Mouse (Mus musculus) olfactory bulb, adult 2 months (tissue): ENCODE data around the gene Anks3. TPM values are rescaled to one million over a fixed set of nuclear protein-coding genes. Genes with fewer than 3 reads are reported as not detected.
A peak's percentile ranks its signal among the peaks of the same experiment; 100 is the strongest.

Experiments used
- H3K27ac ChIP-seq: fragments of 200-500 bp; 2 replicates; pipeline ENCODE4 v1.5.1; 2012; ENCODE audit warnings: low read depth, low read length; ENCODE audit not compliant: insufficient read depth
- H3K4me1 ChIP-seq: fragments of 200-500 bp; 2 replicates; pipeline ENCODE4 v1.6.1; 2012; ENCODE audit warnings: low read length; ENCODE audit not compliant: control insufficient read depth, insufficient read depth
- H3K4me3 ChIP-seq: fragments of 200-500 bp; 2 replicates; pipeline ENCODE4 v1.5.1; 2012; ENCODE audit warnings: mild to moderate bottlenecking, low read depth, low read length, moderate library complexity; ENCODE audit not compliant: insufficient read depth
- CTCF ChIP-seq: fragments of 200-500 bp; IDR thresholded peaks from 2 replicates; pipeline ENCODE4 v1.5.1; 2012; ENCODE audit warnings: low read depth, mild to moderate bottlenecking, low read length, moderate library complexity; ENCODE audit not compliant: insufficient read depth
- POLR2A ChIP-seq: fragments of 200-500 bp; IDR thresholded peaks from 2 replicates; pipeline ENCODE4 v1.6.1; 2012; ENCODE audit warnings: mild to moderate bottlenecking, low read depth, low read length, moderate library complexity; ENCODE audit not compliant: insufficient read depth
- WGBS: fragments of 180-500 bp; shearing (Covaris S2); methylation state at CpG from one replicate; pipeline ENCODE4 v1.1.7; 2018; 5-methylcytosine and 5-hydroxymethylcytosine counted together
- polyA plus RNA-seq: library from polyadenylated mRNA; stranded (reverse); fragments of >200 nt; gene quantifications from 2 replicates; pipeline ENCODE4 v1.2.4, GENCODE M21; 2012; ENCODE audit warnings: low replicate concordance; ENCODE audit not compliant: missing spikeins, insufficient read depth, insufficient read length

Anks3 gene
- not detected in 2 replicates for polyA plus RNA-seq

DNA sequence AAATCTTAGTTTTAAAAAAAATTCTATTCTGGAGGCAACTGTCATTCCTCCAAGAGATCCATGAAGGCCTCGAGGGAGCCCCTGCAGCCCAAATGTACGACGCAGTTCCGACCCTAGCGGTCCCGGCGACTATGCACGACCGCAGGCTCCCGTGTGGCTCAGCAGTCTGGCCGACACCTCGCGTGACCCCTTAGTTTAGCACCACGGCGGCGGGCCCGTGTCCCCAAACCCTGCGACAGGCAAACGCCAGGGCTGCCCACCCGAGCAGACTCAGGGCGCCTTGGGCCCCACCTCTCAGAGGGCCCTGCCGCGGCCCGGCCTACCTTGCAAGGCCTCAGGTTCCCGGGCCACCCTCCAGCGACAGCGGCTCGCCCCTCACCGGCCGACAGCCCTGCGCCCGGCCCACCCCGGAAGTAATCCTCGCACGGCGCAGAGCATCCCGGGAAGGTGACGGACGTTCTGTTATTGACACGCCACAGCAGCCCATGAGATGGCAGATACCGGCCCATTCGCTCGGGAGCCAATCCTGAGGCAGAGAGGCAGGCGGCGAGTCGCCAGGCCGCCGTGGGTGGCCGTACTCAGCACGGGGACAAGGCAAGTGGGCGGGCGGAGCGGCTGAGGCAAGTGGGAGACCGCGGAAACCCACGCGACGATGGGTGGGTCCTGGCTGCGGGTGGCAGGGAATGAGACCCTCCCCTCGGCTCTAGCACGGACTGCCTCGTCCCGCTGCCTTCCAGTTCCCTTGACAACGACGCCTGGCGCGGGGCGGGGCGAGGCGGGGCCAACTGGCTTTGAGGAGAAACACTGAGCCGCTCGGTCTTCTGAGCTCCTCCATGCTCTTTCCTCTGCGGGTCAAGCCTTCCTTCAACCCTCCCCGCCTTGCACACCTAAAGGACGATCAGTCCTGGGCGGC is at the start of gene Anks3:
TSS of gene Anks3 (minus strand) at position 409 of the 913 bp plus-strand sequence.
- WGBS: under 1% methylated on average over 76 of the region's 76 CpGs
- no peak for TF ChIP-seq CTCF
- TF ChIP-seq POLR2A: peak; percentile 47
- peaks cover 10% of the 10 kb centered on the region for H3K4me1 ChIP-seq
- peak within 1 kb of the TSS; percentile 87 for H3K4me3 ChIP-seq
- peak within 1 kb of the TSS; percentile 74 for H3K27ac ChIP-seq

DNA sequence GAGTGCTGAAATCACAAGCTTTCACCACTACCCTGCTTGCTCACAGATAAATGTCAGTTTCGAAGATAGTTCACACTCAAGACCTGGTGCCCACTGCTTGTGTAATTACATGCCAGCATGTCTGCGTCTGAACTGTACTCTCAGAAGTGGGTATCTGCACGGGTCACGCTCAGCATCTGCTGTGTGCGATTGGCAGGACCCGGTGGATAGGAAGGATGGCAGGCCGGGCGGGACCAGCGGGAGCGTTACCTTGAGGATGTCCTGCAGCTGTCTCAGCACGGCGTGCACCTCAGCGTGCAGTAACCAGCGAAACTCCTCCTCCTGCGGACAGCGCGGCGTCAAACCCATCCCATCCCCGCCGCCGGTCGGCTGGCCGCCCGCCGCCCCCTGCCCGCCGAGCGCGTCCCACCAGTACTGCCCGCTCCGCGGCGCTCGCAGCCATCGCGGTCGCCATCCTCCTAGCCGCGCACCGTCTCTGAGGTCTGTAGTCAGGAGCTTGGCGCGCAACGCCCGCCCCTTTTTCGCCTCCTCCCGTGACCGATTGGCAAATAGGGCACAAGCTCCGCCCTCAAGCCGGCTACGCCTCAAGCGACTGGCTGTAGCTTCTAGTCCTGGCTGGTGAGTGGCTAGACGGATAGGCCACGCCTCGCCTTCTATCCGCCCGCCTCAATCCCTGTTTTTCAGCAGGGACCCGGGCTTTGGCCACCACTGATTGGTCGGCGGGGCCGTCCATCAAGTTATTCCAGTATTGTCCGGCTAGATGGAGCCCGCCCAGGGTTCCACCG is 49.2 kb upstream of the Anks3 start, which contains the start of gene Rogdi:
TSS of gene Rogdi (minus strand) at position 500 of the 785 bp plus-strand sequence.
- WGBS: under 1% methylated on average over 61 of the region's 63 CpGs
- peak within 1 kb of the TSS; percentile 62 for H3K4me3 ChIP-seq
- peaks cover 22% of the 10 kb centered on the region for H3K4me1 ChIP-seq

DNA sequence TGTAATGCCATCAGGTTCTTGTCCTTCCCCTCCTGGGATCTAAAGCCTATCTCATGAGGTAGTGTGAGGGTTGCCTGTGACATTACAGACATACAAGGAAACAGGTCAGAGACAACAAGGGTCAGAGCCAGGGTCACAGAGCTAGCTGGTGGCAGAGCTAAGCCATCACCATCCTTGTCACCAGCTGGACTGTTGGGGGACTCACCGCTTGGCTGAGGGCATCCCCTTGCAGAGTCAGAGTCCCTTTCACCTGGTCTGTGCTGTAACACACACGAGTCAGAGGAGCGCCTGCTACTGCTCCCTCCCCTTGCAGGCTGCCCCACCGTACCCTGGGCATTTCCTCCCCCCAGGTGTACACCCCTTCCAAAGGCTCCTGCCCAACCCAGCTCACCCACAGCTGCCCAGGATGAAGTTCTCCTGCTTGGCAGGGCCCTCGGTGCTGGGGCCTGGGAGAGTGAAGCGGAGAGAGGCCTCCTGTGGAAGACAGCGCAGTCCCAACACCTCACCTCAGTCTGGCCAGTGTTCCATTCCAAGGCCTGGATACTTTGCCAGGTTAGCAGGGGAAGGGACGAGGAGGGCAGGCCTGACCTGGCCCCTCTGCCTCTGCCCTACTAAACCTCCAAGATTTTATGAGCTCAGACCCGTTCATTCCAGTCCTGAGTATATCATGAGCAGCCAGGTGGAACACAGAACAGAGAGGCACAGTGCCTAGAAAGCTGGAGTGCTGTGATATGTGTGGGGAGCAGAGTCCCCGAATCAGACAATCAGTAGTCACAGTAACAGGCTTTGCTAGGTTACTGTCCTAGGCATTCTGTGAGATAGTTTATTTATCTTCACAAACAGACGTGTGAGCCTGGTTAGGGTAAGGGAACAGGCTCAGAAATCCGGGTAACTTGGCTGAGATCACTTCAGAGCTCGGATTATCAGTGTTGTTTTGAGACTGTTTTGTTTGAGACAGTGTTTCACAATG is 48.3 kb upstream of the Anks3 start:
- Histone ChIP-seq H3K4me1 (peaks cover 22% of the 10 kb centered on the region), H3K4me3 (peak overlapping the region; percentile 62), H3K27ac (peak overlapping the region; percentile 49; the same call in 1 of the 2 replicates)
- 46% methylated on average over 13 of the region's 13 CpGs for WGBS
- no peak for TF ChIP-seq CTCF
- no peak for TF ChIP-seq POLR2A

More for the DNA sequence above, 49.2 kb upstream of the Anks3 start, which contains the start of gene Rogdi:
- peak; percentile 96 for TF ChIP-seq POLR2A
- TF ChIP-seq CTCF: no peak
- H3K27ac ChIP-seq: 0 out of 2 replicates have a peak within 1 kb of the TSS, but pooled peaks have one; percentile 49

DNA sequence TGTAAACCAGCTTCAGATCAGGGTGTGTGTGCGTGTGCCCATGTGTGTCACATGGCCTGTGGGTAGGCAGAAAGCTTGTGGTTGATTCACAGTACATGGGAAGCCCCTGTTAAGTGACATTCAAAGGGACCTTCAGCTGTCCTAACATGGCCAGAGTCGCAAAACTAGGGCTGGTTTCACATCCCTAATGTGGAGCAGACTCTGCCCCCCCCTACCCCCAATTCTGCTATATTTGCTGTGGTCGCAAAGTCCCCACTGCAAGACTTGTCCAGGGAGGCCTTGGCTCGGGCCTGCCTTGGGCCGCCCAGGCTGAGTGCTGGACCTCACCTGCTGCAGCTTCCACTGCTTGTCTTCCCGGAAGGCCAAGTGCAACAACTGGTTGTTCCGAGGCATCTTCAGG is 47.3 kb upstream of the Anks3 start:
- H3K4me1 ChIP-seq: peaks cover 22% of the 10 kb centered on the region
- 88% methylated on average over 7 of the region's 7 CpGs for WGBS
- H3K27ac ChIP-seq: no peak overlapping the region
- no peak for TF ChIP-seq CTCF
- TF ChIP-seq POLR2A: no peak
- no peak overlapping the region for H3K4me3 ChIP-seq

DNA sequence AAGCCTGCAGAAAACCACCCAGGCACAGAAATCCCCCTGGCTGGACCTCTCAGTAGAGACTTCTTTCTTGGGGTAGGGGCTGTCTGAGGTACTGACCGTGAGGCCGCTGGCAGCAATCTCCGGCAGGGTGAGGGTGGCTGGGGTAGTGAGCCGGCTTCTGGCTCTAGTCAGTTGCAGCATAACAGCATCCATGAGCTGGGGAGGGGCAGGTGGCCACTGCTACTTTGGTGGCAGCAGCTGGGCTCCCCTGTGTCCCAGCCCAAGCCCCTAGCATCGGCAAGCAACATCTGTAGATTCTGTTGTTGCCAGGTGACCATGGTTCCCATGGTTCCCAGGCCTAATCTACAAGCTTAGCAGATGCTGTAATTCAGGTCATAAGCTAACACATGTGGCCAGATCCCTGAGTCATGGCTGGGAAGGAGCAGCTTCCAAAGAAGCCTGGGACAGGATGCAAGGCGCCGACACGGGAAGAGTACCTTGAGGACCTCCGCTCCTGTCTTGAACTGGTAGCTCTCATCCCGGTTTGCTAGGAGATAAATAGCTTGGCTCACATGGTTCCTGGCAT is 46.4 kb upstream of the Anks3 start:
- no peak for TF ChIP-seq CTCF
- TF ChIP-seq POLR2A: no peak
- 85% methylated on average over 10 of the region's 10 CpGs for WGBS
- no peak overlapping the region for H3K27ac ChIP-seq
- H3K4me1 ChIP-seq: peaks cover 22% of the 10 kb centered on the region
- H3K4me3 ChIP-seq: no peak overlapping the region

DNA sequence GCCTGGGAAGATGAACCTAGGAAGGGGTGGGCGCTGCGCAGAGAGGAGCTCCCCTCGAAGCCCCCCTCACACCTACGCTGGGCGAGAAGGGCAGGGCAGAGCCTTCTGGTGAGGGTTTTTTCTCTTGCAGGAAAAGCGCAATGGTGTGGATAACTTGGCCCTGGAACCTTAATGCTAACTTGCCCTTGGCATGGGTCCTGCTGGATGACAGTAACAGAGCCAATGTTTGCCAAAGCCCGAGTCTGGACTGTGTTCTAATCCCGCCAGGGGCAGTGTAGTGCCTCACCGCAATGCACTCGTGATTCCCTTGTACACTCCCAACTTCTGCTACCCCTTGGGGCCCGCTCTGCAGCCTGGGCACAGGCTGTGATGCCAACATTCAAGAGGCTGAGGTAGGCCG is 44.1 kb upstream of the Anks3 start:
- no peak for TF ChIP-seq CTCF
- TF ChIP-seq POLR2A: no peak
- Histone ChIP-seq H3K4me3 (no peak overlapping the region), H3K27ac (no peak overlapping the region), H3K4me1 (peaks cover 22% of the 10 kb centered on the region)
- WGBS: 83% methylated on average over 12 of the region's 12 CpGs

DNA sequence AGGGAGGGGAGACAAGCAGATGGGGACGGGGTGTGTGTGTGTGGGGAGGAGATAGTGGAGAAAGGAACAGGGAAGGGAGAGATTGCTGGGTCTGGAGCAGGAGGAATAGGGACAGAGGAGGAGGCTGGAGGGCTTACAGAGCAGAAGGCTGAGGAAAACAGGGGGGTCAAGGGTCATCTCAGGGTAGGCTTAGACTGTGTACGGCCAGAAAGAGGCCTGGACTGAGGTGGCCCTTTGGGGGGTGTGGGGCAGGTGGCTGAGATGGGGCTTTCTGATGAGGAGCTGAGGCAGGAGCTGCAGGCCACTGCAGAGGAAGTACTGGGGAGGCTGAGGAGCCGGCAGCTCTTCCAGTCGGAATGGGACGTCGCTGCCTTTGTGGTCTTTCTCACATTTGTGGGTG is 43.5 kb upstream of the Anks3 start:
- Histone ChIP-seq H3K27ac (no peak overlapping the region), H3K4me1 (peaks cover 21% of the 10 kb centered on the region), H3K4me3 (no peak overlapping the region)
- whole genome bisulfite sequencing: 64% methylated on average over 6 of the region's 6 CpGs
- no peak for TF ChIP-seq CTCF
- TF ChIP-seq POLR2A: no peak
